Mouse (Mus musculus): Measurements from ENCODE around the gene Tyk2. TPM values are rescaled to one million over a fixed set of nuclear protein-coding genes. Genes with fewer than 3 reads are reported as not detected.

Tyk2 gene
- total RNA-seq, 2 experiments from 2014 or later: 12.7 to 16.4 TPM

- DNase-seq (ENCODE audit: extremely low spot score in 1 of 2, low spot score in 1 of 2): no peak
Observed at GRCm38 (mm10) chr9:21117073-21117472, 14.0 kb downstream of the Tyk2 start.

- DNase-seq (ENCODE audit: extremely low spot score in 1 of 2, low spot score in 1 of 2): no peak
Observed at GRCm38 (mm10) chr9:21115105-21115504, 15.9 kb downstream of the Tyk2 start.

GRCm38 (mm10) chr9:21114190-21114589 lies 16.9 kb downstream of the Tyk2 start:
- no peak for DNase-seq (ENCODE audit: extremely low spot score in 1 of 2, low spot score in 1 of 2)

- no peak for DNase-seq (ENCODE audit: extremely low spot score in 1 of 2, low spot score in 1 of 2)
Observed at GRCm38 (mm10) chr9:21113751-21114150, 17.3 kb downstream of the Tyk2 start.

- no peak for DNase-seq (ENCODE audit: extremely low spot score in 1 of 2, low spot score in 1 of 2)
Observed at GRCm38 (mm10) chr9:21107607-21108237, 23.3 kb downstream of the Tyk2 start.

GRCm38 (mm10) chr9:21105760-21106564 lies 25.1 kb downstream of the Tyk2 start:
- no peak for DNase-seq (ENCODE audit: extremely low spot score in 1 of 2, low spot score in 1 of 2)

- no peak for DNase-seq (ENCODE audit: extremely low spot score in 1 of 2, low spot score in 1 of 2)
Observed at GRCm38 (mm10) chr9:21104814-21105213, 26.2 kb downstream of the Tyk2 start.

GRCm38 (mm10) chr9:21102076-21102475 lies 29.0 kb downstream of the Tyk2 start:
- no peak for DNase-seq (ENCODE audit: extremely low spot score in 1 of 2, low spot score in 1 of 2)

- no peak for DNase-seq (ENCODE audit: extremely low spot score in 1 of 2, low spot score in 1 of 2)
Observed at GRCm38 (mm10) chr9:21100447-21101161, 30.4 kb downstream of the Tyk2 start.

- DNase-seq (ENCODE audit: extremely low spot score in 1 of 2, low spot score in 1 of 2): peak in 1 of 2 experiments; percentile 26
Observed at GRCm38 (mm10) chr9:21097793-21098192, 33.2 kb downstream of the Tyk2 start.

- DNase-seq (ENCODE audit: extremely low spot score in 1 of 2, low spot score in 1 of 2): no peak
Observed at GRCm38 (mm10) chr9:21095958-21096357, 35.1 kb downstream of the Tyk2 start.

- no peak for DNase-seq (ENCODE audit: extremely low spot score in 1 of 2, low spot score in 1 of 2)
Observed at GRCm38 (mm10) chr9:21093423-21093822, 37.6 kb downstream of the Tyk2 start.

- peak; percentile 81 to 90 for DNase-seq (ENCODE audit: extremely low spot score in 1 of 2, low spot score in 1 of 2)
Observed at GRCm38 (mm10) chr9:21091707-21092320, 39.2 kb downstream of the Tyk2 start, which contains the start of the genes Gm38431 and Raver1. Gene Gm38431, minus strand, starts transcription at chr9:21091997. Gene Raver1, minus strand, starts transcription at chr9:21092008.

GRCm38 (mm10) chr9:21090972-21091706 lies 39.9 kb downstream of the Tyk2 start:
- peak in 1 of 2 experiments; percentile 25 for DNase-seq (ENCODE audit: extremely low spot score in 1 of 2, low spot score in 1 of 2)

- DNase-seq (ENCODE audit: extremely low spot score in 1 of 2, low spot score in 1 of 2): no peak
Observed at GRCm38 (mm10) chr9:21090537-21090936, 40.5 kb downstream of the Tyk2 start.

GRCm38 (mm10) chr9:21083324-21083723 lies 47.7 kb downstream of the Tyk2 start:
- DNase-seq (ENCODE audit: extremely low spot score in 1 of 2, low spot score in 1 of 2): no peak

GRCm38 (mm10) chr9:21081127-21081526 lies 49.9 kb downstream of the Tyk2 start:
- DNase-seq (ENCODE audit: extremely low spot score in 1 of 2, low spot score in 1 of 2): no peak

GRCm38 (mm10) chr9:21075625-21076024 lies 55.4 kb downstream of the Tyk2 start:
- DNase-seq (ENCODE audit: extremely low spot score in 1 of 2, low spot score in 1 of 2): no peak

- DNase-seq (ENCODE audit: extremely low spot score in 1 of 2, low spot score in 1 of 2): no peak
Observed at GRCm38 (mm10) chr9:21074173-21074572, 56.9 kb downstream of the Tyk2 start.
